Mouse (Mus musculus) liver, adult 2 months (tissue): ENCODE results near the gene Cysltr1. TPM values are rescaled to one million over a fixed set of nuclear protein-coding genes. Genes with fewer than 3 reads are reported as not detected.

Experiments
- DNase-seq: peaks from one replicate; pipeline ENCODE4 v3.0.0-alpha.2; 2011; ENCODE audit warnings: low read depth, low spot score; ENCODE audit errors: extremely low read depth
- H3K27ac ChIP-seq: fragments of 200-500 bp; replicated peaks from 2 replicates; pipeline ENCODE4 v1.5.1; 2012; ENCODE audit warnings: low read depth, mild to moderate bottlenecking, control low read depth, inconsistent platforms, low read length; ENCODE audit not compliant: insufficient read depth
- H3K27me3 ChIP-seq: fragments of 200-500 bp; 2 replicates; pipeline ENCODE4 v1.6.1; 2012; ENCODE audit warnings: mild to moderate bottlenecking, moderate library complexity, low read length, inconsistent platforms; ENCODE audit not compliant: control insufficient read depth, insufficient read depth
- H3K36me3 ChIP-seq: fragments of 200-500 bp; 2 replicates; pipeline ENCODE4 v1.6.1; 2012; ENCODE audit warnings: low read length, inconsistent platforms; ENCODE audit not compliant: control insufficient read depth, insufficient read depth
- H3K4me1 ChIP-seq: fragments of 200-500 bp; 2 replicates; pipeline ENCODE4 v1.6.1; 2011; ENCODE audit warnings: low read length; ENCODE audit not compliant: control insufficient read depth, insufficient read depth
- H3K4me3 ChIP-seq: fragments of 200-500 bp; 2 replicates; pipeline ENCODE4 v1.5.1; 2011; ENCODE audit warnings: low read depth, mild to moderate bottlenecking, control low read depth, low read length, moderate library complexity; ENCODE audit not compliant: insufficient read depth
- H3K79me2 ChIP-seq: fragments of 200-500 bp; 2 replicates; pipeline ENCODE4 v1.6.1; 2012; ENCODE audit warnings: inconsistent platforms, mild to moderate bottlenecking, low read length, moderate library complexity; ENCODE audit not compliant: control insufficient read depth, insufficient read depth
- H3K9ac ChIP-seq: fragments of 200-500 bp; 2 replicates; pipeline ENCODE4 v1.6.1; 2012; ENCODE audit warnings: low read depth, mild to moderate bottlenecking, control low read depth, inconsistent platforms, low read length
- CTCF ChIP-seq: fragments of 200-500 bp; IDR thresholded peaks from 2 replicates; pipeline ENCODE4 v1.5.1; 2011; ENCODE audit warnings: low read depth, low read length, control low read depth
- POLR2A ChIP-seq: fragments of 200-500 bp; IDR thresholded peaks from 2 replicates; pipeline ENCODE4 v1.6.1; 2011; ENCODE audit warnings: low read length, control low read depth; ENCODE audit not compliant: insufficient read depth; ENCODE audit errors: extremely low read depth
- WGBS: fragments of 180-500 bp; shearing (Covaris S2); methylation state at CpG from one replicate; pipeline ENCODE4 v1.1.7; 2018; 5-methylcytosine and 5-hydroxymethylcytosine counted together
- polyA plus RNA-seq: library from polyadenylated mRNA; depleted of rRNA; stranded (reverse); fragments of >200 nt; gene quantifications from 2 replicates; pipeline ENCODE4 v1.2.3, GENCODE M21; 2012
- total RNA-seq: library from RNA; depleted of rRNA; stranded (reverse); fragments of >200 nt; gene quantifications from 2 replicates; pipeline ENCODE4 v1.2.3, GENCODE M21; 2014

The Cysltr1 gene
- total and polyA plus RNA-seq, 2 experiments, result 0.53 to 1.6 TPM

DNA sequence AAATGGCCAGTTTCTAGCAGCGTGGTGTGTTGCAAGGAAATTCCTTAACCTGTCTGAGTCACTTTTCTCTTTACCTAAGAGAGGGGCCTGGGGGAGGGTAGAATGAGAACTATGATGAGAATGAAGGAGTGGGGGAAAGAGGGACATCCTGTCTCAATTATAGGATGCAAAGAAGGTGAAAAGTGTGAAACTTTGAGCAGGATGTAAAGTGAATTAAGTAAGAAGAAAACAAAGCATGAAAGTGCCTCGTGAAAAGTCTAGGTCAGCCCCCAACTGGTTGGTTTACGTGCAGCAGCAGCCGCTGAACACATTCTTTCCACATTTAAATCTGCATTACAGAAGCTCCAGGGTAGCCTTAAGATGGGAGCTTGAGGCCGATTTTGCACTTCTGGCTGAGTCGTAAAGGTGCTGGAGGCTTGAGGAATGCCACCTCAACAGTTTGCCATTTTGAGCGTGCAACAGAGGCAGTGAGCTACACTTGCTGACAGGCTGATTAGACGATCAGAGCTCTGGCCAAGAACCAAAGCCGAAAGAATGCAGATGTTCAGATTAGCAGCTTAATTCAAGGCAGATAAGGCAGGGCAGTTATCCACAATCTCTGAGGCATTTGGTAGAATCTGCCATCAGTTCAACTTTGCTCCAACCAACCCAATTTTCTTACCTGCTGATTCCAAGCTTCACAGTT lies 763 bp downstream of the Cysltr1 start:
- H3K4me1 ChIP-seq, result no peaks in the 10 kb centered on the region
- WGBS, result 9% methylated on average over 9 of the region's 9 CpGs

DNA sequence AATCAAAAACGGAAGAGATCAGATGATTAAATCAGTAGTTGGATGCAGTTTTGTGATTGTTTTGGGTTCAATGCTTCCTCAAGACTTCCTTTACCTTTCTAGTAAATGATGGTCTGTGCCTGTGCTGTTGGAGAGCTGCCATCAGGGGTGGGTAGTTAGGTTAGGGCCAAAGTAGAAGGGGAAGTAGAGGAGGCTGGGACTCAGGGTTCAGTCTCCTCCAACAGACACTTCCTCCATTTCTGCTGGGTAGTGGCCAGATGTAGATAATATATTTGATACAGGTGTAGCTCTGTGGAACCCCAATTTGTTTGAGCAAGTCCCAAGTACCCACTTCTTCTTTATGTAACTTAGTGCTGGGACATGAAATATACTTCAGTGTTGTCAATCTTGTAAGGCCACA lies 7.6 kb downstream of the Cysltr1 start:
- no peak overlapping the region for H3K9ac ChIP-seq
- H3K79me2 ChIP-seq, result no peaks in the 10 kb centered on the region
- H3K27me3 ChIP-seq, result no peaks in the 10 kb centered on the region
- no peak for DNase-seq
- 62% methylated on average over 1 of the region's 1 CpGs for WGBS
- no peaks in the 10 kb centered on the region for H3K36me3 ChIP-seq
- H3K27ac ChIP-seq, result no peak overlapping the region
- TF ChIP-seq CTCF, result no peak
- TF ChIP-seq POLR2A, result no peak
- H3K4me3 ChIP-seq, result no peak overlapping the region
- no peaks in the 10 kb centered on the region for H3K4me1 ChIP-seq

More for the DNA sequence above, 763 bp downstream of the Cysltr1 start:
- TF ChIP-seq POLR2A (no peak), CTCF (no peak)
- no peaks in the 10 kb centered on the region for H3K79me2 ChIP-seq
- no peaks in the 10 kb centered on the region for H3K36me3 ChIP-seq
- no peak for DNase-seq
- H3K4me3 ChIP-seq, result peak overlapping the region; percentile 40
- no peaks in the 10 kb centered on the region for H3K27me3 ChIP-seq
- no peak overlapping the region for H3K27ac ChIP-seq
- H3K9ac ChIP-seq, result no peak overlapping the region

DNA sequence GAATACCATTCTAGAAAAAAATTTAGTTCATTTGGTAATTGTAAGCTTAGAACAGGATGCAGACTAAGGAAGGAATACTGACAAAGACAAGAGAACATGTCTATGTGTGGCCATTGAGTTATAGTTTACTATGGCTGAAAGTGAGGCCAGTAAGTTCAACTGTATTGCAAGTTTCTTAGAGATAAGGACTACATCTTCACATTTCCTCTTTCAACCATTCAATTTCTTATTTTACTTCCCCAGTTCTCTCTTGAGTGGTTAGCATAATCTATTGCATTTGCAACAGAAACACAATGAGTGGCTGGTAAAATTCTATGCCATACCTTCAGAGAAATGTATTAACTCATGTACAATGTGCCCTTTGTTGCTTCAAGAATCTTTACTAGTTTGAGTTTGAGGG lies 9.6 kb downstream of the Cysltr1 start:
- Histone ChIP-seq H3K27me3 (no peaks in the 10 kb centered on the region), H3K4me3 (no peak overlapping the region), H3K36me3 (no peaks in the 10 kb centered on the region), H3K79me2 (no peaks in the 10 kb centered on the region), H3K4me1 (no peaks in the 10 kb centered on the region), H3K27ac (no peak overlapping the region), H3K9ac (no peak overlapping the region)
- no peak for DNase-seq
- TF ChIP-seq CTCF (no peak), POLR2A (no peak)

DNA sequence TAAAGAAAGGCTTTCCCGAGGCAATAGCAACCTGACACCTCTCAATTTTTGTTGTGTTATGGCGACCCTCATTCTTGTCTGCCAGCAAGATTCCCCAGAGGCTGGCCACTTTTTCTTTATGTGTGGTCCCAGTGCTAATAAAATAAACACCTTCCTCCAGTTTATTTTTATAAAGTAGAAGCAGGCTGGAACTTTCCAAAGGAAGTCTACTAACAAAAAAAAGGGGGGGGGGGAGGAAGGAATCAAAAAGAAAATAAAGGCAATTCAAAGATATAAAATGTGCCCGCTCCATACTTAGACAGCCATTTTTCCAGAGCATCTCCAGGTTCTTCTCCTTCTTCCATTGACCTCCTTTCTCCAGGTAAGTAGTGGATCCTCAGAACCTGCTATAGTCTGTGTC lies 20.6 kb downstream of the Cysltr1 start, which contains the start of gene Gm5127:
TSS of gene Gm5127 (plus strand) at position 301 of the 400 bp plus-strand sequence.
- DNase-seq, result no peak
- no peak for TF ChIP-seq POLR2A
- TF ChIP-seq CTCF, result no peak

DNA sequence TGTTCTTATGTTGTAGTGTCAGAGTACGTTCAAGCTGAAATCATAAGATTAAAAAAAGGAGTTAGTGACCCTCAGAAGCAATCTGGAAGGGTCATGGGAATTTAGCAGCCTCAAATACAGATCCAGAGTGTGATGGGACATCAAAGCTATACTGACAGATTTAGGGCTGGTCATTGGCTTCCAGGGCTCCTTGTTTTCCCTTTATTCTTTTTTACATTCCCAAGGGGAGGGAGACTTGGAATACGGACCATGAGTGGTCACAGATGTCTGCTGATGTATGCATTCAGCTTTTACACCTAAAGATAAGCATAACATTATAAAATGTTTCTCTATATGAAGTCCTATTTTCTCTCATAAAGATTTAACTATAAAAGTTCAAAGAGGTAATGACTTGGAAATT lies 21.3 kb downstream of the Cysltr1 start:
- Histone ChIP-seq H3K4me1 (no peaks in the 10 kb centered on the region), H3K9ac (no peak overlapping the region), H3K79me2 (no peaks in the 10 kb centered on the region), H3K4me3 (no peak overlapping the region), H3K27me3 (no peaks in the 10 kb centered on the region), H3K36me3 (no peaks in the 10 kb centered on the region), H3K27ac (no peak overlapping the region)
- no peak for DNase-seq
- WGBS, result 69% methylated on average over 2 of the region's 2 CpGs
- no peak for TF ChIP-seq POLR2A
- no peak for TF ChIP-seq CTCF

More for the DNA sequence above, 20.6 kb downstream of the Cysltr1 start, which contains the start of gene Gm5127:
- Histone ChIP-seq H3K4me1 (no peaks in the 10 kb centered on the region), H3K27ac (no peak within 1 kb of the TSS), H3K36me3 (no peaks in the 10 kb centered on the region), H3K79me2 (no peaks in the 10 kb centered on the region), H3K27me3 (no peaks in the 10 kb centered on the region), H3K9ac (no peak within 1 kb of the TSS), H3K4me3 (no peak within 1 kb of the TSS)
- 58% methylated on average over 3 of the region's 3 CpGs for WGBS

DNA sequence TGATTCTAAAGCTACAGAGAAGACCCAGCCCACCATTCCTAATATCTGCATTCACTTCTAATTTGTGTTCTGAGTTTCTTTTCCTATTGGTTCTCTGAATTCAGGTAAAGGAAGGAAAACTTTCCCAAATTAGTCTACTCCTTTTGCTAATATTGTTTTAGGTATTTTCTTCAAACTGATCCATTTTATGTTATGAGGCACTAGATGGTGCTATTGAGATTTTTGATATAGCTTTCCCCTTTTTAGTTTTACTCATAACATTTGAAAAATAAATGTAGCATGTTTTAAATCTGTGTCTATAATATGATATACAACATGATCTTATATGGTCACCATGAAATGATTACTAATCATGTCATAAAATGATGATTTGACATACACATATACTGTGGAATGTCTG lies 23.1 kb downstream of the Cysltr1 start:
- no peaks in the 10 kb centered on the region for H3K79me2 ChIP-seq
- no peaks in the 10 kb centered on the region for H3K4me1 ChIP-seq
- no peaks in the 10 kb centered on the region for H3K36me3 ChIP-seq
- H3K27ac ChIP-seq, result no peak overlapping the region
- no peak overlapping the region for H3K9ac ChIP-seq
- no peak for DNase-seq
- TF ChIP-seq POLR2A (no peak), CTCF (no peak)
- H3K27me3 ChIP-seq, result no peaks in the 10 kb centered on the region
- no peak overlapping the region for H3K4me3 ChIP-seq
